Mouse (Mus musculus) liver, adult 2 months (tissue): ENCODE data around the gene Nkiras1. TPM values are rescaled to one million over a fixed set of nuclear protein-coding genes. Genes with fewer than 3 reads are reported as not detected.

Experiments
- DNase-seq: peaks from one replicate; pipeline ENCODE4 v3.0.0-alpha.2; 2011; ENCODE audit warnings: low read depth, low spot score; ENCODE audit errors: extremely low read depth
- H3K27ac ChIP-seq: fragments of 200-500 bp; replicated peaks from 2 replicates; pipeline ENCODE4 v1.5.1; 2012; ENCODE audit warnings: low read depth, mild to moderate bottlenecking, control low read depth, inconsistent platforms, low read length; ENCODE audit not compliant: insufficient read depth
- H3K27me3 ChIP-seq: fragments of 200-500 bp; 2 replicates; pipeline ENCODE4 v1.6.1; 2012; ENCODE audit warnings: mild to moderate bottlenecking, moderate library complexity, low read length, inconsistent platforms; ENCODE audit not compliant: control insufficient read depth, insufficient read depth
- H3K36me3 ChIP-seq: fragments of 200-500 bp; 2 replicates; pipeline ENCODE4 v1.6.1; 2012; ENCODE audit warnings: low read length, inconsistent platforms; ENCODE audit not compliant: control insufficient read depth, insufficient read depth
- H3K4me1 ChIP-seq: fragments of 200-500 bp; 2 replicates; pipeline ENCODE4 v1.6.1; 2011; ENCODE audit warnings: low read length; ENCODE audit not compliant: control insufficient read depth, insufficient read depth
- H3K4me3 ChIP-seq: fragments of 200-500 bp; 2 replicates; pipeline ENCODE4 v1.5.1; 2011; ENCODE audit warnings: low read depth, mild to moderate bottlenecking, control low read depth, low read length, moderate library complexity; ENCODE audit not compliant: insufficient read depth
- H3K79me2 ChIP-seq: fragments of 200-500 bp; 2 replicates; pipeline ENCODE4 v1.6.1; 2012; ENCODE audit warnings: inconsistent platforms, mild to moderate bottlenecking, low read length, moderate library complexity; ENCODE audit not compliant: control insufficient read depth, insufficient read depth
- H3K9ac ChIP-seq: fragments of 200-500 bp; 2 replicates; pipeline ENCODE4 v1.6.1; 2012; ENCODE audit warnings: low read depth, mild to moderate bottlenecking, control low read depth, inconsistent platforms, low read length
- CTCF ChIP-seq: fragments of 200-500 bp; IDR thresholded peaks from 2 replicates; pipeline ENCODE4 v1.5.1; 2011; ENCODE audit warnings: low read depth, low read length, control low read depth
- POLR2A ChIP-seq: fragments of 200-500 bp; IDR thresholded peaks from 2 replicates; pipeline ENCODE4 v1.6.1; 2011; ENCODE audit warnings: low read length, control low read depth; ENCODE audit not compliant: insufficient read depth; ENCODE audit errors: extremely low read depth
- WGBS: fragments of 180-500 bp; shearing (Covaris S2); methylation state at CpG from one replicate; pipeline ENCODE4 v1.1.7; 2018; 5-methylcytosine and 5-hydroxymethylcytosine counted together
- polyA plus RNA-seq: library from polyadenylated mRNA; depleted of rRNA; stranded (reverse); fragments of >200 nt; gene quantifications from 2 replicates; pipeline ENCODE4 v1.2.3, GENCODE M21; 2012
- total RNA-seq: library from RNA; depleted of rRNA; stranded (reverse); fragments of >200 nt; gene quantifications from 2 replicates; pipeline ENCODE4 v1.2.3, GENCODE M21; 2014

The Nkiras1 gene
- total and polyA plus RNA-seq, 2 experiments, result 6.4 to 16.8 TPM

DNA sequence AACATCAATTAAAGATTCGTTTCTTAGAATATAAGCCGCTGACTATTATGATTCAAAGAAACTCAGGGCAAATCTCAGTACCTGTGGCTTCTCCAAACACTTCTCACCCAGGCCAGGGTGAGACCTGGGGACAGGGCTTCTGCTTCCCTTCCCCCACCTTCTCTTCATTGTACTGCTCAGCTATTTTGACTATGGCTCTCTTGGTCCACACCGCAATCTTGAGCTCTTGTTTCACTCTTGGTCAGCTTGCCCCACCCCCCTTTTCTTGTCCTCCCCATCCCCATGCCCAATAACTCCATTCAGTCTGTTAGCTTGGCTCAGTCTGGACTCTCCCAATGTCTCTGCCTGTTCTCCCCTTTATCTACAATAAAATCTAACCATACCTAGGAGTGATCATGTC is 14.5 kb downstream of the Nkiras1 start:
- H3K9ac ChIP-seq, result no peak overlapping the region
- H3K4me1 ChIP-seq, result no peaks in the 10 kb centered on the region; the same call in 1 of the 2 replicates
- peaks cover 7% of the 10 kb centered on the region; the same call in 1 of the 2 replicates for H3K79me2 ChIP-seq
- peaks cover 23% of the 10 kb centered on the region for H3K36me3 ChIP-seq
- H3K4me3 ChIP-seq, result no peak overlapping the region
- WGBS, result 88% methylated on average over 3 of the region's 3 CpGs
- no peak overlapping the region for H3K27ac ChIP-seq
- no peak for TF ChIP-seq CTCF
- TF ChIP-seq POLR2A, result no peak
- H3K27me3 ChIP-seq, result no peaks in the 10 kb centered on the region
- DNase-seq, result no peak

DNA sequence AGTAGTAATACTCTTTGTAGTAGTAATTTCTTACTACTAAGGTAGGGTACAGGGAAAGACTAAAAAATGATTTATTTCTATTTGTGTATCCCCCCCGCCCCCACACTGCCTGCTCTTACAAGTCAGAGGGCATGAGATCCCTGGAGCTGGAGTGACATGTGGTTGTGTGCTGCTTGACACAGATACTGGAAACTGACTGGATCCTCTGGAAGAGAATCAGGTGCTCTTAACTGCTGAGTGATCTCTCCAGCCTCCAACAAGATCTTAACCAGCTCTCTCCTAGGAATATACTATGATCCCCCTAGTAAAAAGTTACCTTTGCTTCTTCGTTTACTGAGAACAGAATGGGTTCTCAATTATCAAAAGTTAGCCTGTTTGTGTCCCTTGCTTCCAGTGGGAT is 15.5 kb downstream of the Nkiras1 start:
- H3K9ac ChIP-seq, result no peak overlapping the region
- peaks cover 20% of the 10 kb centered on the region for H3K36me3 ChIP-seq
- no peak for DNase-seq
- 96% methylated on average over 2 of the region's 2 CpGs for WGBS
- no peak overlapping the region for H3K4me3 ChIP-seq
- no peaks in the 10 kb centered on the region for H3K27me3 ChIP-seq
- no peaks in the 10 kb centered on the region; the same call in 1 of the 2 replicates for H3K4me1 ChIP-seq
- H3K79me2 ChIP-seq, result peaks cover 11% of the 10 kb centered on the region; the same call in 1 of the 2 replicates
- H3K27ac ChIP-seq, result no peak overlapping the region
- no peak for TF ChIP-seq CTCF
- no peak for TF ChIP-seq POLR2A

DNA sequence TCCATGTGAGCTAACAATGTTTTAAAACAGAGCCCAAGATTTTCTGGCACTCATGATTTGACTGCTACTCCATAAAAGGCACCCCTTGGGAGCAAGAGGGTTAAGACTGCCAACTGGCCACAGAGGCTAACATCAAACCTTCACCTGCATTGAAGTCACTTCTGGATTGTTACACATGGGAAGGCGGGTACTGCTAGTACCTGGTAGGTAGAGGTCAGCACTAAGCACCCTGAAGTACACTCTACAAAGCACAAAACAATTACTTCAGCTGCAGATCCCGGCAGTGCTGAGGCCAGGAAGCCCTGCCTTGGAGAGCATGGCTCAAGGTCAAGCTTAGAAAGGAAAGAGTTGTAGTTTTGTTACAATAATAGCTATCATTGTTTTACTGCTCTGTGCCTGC is 16.5 kb downstream of the Nkiras1 start:
- WGBS, result 70% methylated on average over 2 of the region's 2 CpGs
- Histone ChIP-seq H3K4me3 (no peak overlapping the region), H3K9ac (no peak overlapping the region), H3K36me3 (peaks cover 18% of the 10 kb centered on the region), H3K27ac (no peak overlapping the region), H3K27me3 (no peaks in the 10 kb centered on the region), H3K4me1 (no peaks in the 10 kb centered on the region; the same call in 1 of the 2 replicates), H3K79me2 (peaks cover 16% of the 10 kb centered on the region; the same call in 1 of the 2 replicates)
- no peak for DNase-seq
- TF ChIP-seq POLR2A (no peak), CTCF (no peak)

DNA sequence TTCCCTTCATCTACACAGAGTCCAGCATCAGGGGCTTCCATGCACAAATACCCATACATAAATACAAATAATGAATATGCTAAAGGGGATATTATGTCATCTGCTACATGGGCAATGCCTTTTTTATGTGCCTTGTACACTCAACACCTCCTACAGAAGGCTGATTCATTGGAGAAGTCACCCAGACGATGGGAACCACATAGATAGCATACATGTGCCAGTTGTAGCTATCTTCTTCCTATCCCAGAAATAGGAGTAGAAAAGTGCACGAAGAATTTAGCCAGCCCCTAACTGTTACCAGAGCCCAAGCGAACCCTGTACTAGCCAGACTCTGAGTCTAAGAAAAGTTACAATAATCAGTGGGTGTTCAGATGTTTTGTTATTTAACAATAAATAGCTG is 21.2 kb downstream of the Nkiras1 start:
- no peak for DNase-seq
- TF ChIP-seq CTCF, result no peak
- Histone ChIP-seq H3K27me3 (no peaks in the 10 kb centered on the region), H3K27ac (no peak overlapping the region), H3K9ac (no peak overlapping the region), H3K4me1 (no peaks in the 10 kb centered on the region; the same call in 1 of the 2 replicates), H3K4me3 (no peak overlapping the region), H3K36me3 (peaks cover 4% of the 10 kb centered on the region), H3K79me2 (peaks cover 15% of the 10 kb centered on the region; the same call in 1 of the 2 replicates)
- WGBS, result 88% methylated on average over 3 of the region's 3 CpGs

DNA sequence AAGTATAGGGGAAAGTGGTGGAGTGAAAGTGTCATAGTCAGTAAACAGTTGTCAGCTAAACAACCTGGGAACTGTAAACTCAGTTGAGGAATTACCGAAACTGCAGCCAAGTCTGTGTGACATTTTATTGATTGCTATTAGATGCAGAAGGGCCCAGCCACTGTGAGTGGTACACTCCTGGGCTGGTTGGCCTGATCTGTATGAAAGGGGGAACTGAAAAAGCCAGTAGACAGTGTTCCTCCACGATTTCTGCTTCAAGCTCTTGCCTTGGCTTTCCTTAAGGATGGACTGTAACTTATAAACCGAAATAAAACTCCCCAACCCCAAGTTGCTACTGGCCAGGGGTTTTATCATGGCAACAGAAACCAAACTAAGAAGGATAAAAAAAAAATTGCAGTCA is 21.6 kb downstream of the Nkiras1 start:
- WGBS, result 59% methylated on average over 3 of the region's 3 CpGs
- Histone ChIP-seq H3K79me2 (peaks cover 11% of the 10 kb centered on the region; the same call in 1 of the 2 replicates), H3K36me3 (peaks cover 4% of the 10 kb centered on the region), H3K4me1 (no peaks in the 10 kb centered on the region; the same call in 1 of the 2 replicates), H3K9ac (no peak overlapping the region), H3K27me3 (no peaks in the 10 kb centered on the region), H3K27ac (no peak overlapping the region), H3K4me3 (no peak overlapping the region)
- TF ChIP-seq POLR2A, result no peak
- no peak for TF ChIP-seq CTCF
- peak; percentile 40 for DNase-seq

DNA sequence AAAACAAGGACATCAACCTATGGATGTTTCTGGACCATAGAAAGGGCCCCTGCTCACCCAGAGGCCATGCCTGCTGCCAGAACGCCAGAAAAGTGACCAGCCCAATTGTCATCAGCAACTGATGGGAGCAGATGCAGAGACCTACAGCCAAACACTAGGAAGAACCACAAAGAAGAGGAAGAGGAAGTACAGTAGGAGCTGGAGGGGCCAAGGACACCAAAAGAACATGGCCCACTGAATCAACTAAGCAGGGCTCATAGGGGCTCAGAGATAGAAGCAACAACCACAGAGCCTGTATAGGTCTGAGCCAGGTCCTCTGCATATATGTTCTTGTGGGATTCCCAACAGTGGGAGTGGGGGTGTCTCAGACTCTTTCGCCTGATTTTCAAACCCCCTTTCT is 26.5 kb downstream of the Nkiras1 start:
- TF ChIP-seq POLR2A, result no peak
- no peak for TF ChIP-seq CTCF
- no peaks in the 10 kb centered on the region; the same call in 1 of the 2 replicates for H3K36me3 ChIP-seq
- no peak overlapping the region for H3K4me3 ChIP-seq
- peaks cover 11% of the 10 kb centered on the region for H3K79me2 ChIP-seq
- no peaks in the 10 kb centered on the region for H3K27me3 ChIP-seq
- peaks cover 2% of the 10 kb centered on the region; the same call in 1 of the 2 replicates for H3K4me1 ChIP-seq
- WGBS, result 78% methylated on average over 2 of the region's 2 CpGs
- H3K9ac ChIP-seq, result no peak overlapping the region
- DNase-seq, result no peak
- no peak overlapping the region for H3K27ac ChIP-seq
